Mouse (Mus musculus): Measurements from ENCODE around the gene Sv2c. TPM values are rescaled to one million over a fixed set of nuclear protein-coding genes. Genes with fewer than 3 reads are reported as not detected.
A peak's percentile ranks its signal among the peaks of the same experiment; 100 is the strongest.

Gene Sv2c
- total RNA-seq, 2 experiments from 2014 or later, result 0.18 to 0.32 TPM

DNA sequence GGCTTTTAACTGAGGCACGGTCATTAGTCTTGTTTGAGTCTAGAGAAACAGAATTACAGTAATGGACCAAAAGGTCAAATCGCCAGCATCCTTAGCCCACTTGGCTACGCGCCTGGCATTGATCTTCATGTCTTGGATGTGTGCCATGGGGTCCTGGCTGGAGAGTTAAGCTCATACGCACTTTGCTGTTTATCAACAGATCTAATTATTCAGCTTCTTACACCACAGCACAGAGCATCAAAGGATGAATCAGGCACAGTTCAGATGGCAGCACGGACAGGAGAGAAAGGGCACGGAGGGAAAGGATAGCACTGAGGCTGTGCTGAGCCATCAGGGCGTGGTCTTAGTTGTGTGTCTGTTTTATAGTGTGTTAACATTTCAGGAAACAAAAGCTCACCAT is 58.8 kb downstream of the Sv2c start:
- intact Hi-C loops (cut with DNase I), result no loop called here
- DNase-seq, result no peak

DNA sequence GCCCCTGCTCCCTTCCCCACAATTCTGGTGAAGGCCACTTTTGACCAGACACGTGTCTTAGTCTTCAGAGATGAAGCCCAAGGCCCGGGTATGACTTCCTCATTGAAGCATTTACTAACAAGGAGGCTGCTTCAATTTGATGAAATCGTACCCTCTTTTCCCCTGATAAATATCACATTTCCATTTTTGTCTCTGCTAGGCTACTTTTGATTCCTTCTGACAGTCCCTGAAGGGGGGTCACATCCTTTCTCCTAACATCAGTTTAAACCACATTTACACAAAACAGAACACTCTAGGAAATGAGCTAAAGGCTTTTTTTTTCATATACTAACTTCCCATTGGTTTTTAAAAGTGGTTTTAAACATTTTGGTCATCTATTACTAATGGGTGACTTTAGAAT is 79.6 kb downstream of the Sv2c start:
- DNase-seq, result no peak
- intact Hi-C loops (cut with DNase I), result no loop called here

DNA sequence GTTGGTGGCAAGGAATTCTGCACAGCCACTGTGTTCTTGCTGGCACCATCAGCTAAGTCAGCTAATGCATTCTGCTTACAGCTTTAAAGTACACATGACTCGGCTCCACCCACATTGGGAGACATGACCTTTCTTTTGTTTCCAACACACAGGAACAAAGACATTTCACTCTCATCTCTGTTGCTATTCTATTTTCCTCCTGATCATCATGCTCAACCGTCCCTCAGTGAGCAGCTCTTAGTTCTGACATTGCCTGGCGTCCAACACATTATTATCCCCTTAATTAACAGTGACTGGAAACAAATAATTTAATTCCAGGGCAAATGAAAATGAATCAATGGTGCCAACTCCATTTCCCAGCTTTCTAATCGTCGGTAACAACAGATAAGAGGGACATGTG is 87.0 kb downstream of the Sv2c start:
- intact Hi-C loops (cut with DNase I), result no loop called here
- no peak for DNase-seq

DNA sequence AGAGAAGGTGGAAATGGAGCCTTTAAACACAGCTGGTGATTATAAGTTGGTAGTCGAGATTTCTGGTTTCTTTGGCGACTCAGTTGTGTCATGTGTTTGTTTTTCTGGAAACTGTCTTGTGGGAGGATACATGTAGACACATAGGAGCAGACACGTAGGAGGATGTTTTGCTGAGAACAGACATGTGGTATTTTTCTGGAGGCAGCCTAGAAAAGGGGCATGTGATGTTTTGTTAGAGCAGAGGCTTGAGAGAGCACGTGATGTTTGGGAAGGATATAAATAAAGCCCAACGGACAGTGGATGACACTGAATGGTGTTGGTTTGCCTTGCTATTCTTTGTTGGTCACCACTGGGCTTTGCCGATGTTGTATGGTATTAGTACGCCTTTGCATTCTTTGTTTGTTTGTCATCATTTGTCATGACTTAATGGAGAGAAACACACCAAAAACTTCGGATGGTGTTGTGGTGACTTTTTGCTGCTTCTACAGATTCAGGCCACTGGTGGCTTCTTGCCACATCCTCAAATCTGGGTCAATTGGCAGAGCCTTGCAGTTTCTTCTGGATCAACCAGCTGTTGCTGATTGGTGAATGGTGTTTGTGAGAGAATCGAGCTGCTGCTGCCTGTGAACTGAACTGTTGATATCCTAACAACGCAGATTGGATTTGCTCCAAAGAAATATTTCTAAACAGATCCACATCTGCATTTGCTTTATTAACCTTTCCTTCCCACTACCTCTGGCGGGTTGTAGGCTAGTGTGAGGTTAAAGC is 91.9 kb downstream of the Sv2c start:
- DNase-seq, result no peak
- intact Hi-C loops (cut with DNase I), result no loop called here

DNA sequence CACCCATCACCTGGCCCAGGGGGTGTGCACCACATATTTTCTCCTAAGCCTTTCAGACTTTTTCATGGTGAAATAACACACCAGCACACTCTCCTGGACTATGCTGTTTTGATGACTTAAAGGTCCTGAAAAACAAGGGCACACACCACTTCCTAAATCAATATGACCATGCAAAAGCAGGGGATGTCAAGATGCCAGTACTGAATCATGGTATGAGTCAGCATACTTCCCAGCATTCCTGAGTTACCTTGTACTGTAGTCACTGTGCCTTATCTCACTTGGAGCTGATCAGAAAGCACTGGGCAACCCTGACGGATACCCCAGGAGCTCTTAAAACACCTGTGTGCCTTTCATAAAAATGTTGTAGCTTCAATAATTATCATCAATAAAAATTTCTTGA is 92.8 kb downstream of the Sv2c start:
- intact Hi-C loops (cut with DNase I), result no loop called here
- no peak for DNase-seq

DNA sequence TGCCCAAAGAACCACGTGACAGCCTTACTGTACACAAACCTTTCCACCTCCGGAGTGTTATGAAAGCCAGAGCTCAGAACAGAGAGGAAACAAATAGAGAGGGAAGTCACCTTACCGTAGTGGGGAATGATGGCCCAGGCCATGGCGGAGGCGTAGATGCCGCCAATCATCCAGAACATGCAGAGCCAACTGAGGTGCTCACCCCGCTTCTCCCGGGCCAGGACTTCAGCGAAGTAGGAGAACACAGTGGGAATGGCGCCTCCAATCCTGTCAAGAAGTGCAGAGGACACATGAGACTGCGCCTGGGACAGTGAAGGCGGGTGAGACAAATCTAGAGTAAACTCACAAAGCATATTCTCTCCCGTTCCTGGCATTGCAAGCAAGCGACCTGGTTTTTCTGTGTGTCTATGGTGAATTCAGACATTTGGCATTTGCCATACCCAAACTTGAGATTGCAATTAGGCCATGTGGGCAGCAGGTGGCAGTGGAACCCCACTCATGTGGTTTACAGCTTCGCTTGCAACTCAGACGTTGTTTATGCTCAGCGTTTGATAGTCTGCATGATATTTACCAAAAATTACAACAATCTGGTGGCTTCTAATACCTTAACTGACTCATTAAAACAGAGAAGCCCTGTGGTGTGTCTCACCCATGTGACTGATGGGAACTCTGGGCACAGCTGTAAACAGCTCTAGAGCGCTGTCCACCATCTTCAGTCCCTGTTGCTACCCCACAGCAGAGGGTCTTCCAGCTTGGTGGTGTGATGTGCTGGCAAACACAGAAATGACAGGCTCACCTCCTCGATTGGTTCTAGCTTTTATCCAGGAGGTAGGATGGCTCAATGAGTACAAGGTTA is 101.8 kb downstream of the Sv2c start:
- peak in 1 of 2 experiments; percentile 21 for DNase-seq
- intact Hi-C loops (cut with DNase I), result loop anchor here (5.0 kb wide), 1 partner anchor 357 kb away; the partner anchor contains the start of gene Poc5

DNA sequence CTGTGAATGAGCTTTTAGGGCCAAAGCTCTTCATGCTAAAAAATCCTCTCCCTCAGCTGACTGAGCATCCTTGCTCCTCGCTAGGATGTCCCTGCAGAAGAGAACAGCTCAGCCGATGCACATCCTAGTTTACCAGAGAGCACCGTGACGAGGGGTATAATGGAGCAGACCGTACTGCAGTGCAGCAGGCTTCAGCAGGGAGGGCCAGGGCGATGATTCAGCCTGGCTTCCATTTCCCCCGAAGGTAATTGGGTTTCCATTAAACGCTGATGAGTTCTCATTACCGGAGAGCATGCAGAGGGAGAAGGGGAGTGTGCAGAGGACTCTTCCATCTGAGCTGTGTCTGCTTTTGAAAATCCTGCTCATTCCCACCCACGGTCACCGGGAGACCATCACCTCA is 108.5 kb downstream of the Sv2c start:
- intact Hi-C loops (cut with DNase I), result no loop called here
- DNase-seq, result no peak

DNA sequence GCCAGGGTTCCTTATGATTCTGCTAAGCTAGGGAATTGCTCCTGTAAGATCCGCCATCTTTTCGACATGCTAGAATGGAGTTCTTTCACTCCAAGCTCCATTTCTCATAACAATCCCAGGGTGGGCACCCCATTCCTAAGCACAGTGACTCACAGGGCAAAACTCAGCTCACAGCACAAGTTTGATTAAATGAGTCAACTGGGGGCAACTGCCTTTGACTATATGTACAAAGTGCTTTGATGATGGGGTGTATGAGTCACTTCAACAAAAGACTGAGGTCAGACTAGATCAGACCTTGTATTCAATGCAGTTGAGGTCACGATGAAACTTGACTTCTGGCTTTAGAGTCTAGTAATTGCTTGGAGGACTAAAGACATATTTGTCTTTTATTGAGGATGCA is 116.9 kb downstream of the Sv2c start:
- DNase-seq, result no peak
- intact Hi-C loops (cut with DNase I), result no loop called here

DNA sequence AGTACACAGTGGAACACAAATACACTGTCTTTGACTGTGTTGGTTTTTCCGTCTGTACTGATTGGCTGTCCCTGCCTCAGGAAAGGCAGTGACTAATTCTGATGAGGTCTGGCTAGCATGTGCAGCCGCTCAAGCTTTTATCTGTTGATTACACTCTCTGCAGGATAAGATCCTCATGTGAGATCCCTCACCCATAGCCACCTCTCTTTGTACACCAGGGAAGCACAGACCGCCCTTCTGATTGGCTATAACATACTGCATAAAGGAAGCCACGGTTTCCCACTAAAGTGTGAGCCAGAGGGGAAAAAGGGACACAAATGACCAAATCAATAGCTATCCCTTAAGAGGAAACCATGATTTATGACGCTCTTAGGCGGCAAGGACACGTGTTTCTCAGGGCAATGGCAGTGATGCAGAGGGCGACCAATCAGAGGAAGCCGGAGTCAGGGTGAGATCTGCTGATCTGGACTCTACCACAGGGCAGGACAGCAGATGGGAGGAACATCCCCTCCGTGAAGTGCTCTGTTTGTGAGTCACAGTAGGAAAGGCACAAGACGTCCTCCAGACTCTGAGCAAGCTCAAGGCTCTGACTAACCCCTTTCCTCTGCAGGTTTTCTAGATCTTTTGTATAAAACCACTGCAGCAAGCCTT is 121.4 kb downstream of the Sv2c start:
- DNase-seq, result no peak
- intact Hi-C loops (cut with DNase I), result no loop called here

DNA sequence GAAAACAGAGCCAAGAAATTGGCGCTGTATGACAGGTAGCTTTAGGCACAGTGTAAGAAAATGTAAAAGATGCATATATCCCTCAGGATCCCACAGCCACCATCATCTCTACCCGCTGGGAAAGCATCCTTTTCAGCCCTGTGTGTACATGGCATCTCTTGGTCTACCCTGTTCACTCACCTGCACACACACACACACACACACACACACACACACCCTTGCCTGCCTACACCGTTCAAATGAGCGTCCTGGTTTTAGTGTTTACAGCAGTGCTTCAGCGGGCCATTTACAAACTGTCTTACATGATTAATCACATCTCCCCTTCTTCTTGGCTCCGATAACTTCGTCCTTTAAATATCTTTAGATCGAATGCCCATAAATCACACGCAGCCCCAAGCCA is 123.4 kb downstream of the Sv2c start:
- no peak for DNase-seq
- intact Hi-C loops (cut with DNase I), result no loop called here

DNA sequence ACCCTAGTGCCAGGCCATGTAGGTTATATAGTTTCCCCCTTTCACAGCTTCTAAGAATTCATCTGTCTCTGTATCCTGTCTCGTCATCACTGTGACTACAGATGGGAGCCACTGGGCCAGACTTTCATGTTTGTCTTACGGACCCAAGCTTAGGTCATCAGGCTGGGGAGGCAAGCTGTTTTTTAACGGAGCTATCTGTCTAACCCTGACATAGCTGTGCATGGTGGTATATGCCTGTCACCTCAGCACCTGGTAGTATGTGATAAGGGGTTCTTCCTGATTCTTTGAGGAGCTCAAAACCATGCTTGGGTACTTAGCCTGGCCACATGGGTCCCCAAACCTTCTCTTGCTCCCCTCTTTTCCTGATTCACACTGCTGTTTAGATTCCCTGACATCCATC is 124.2 kb downstream of the Sv2c start:
- DNase-seq, result no peak
- intact Hi-C loops (cut with DNase I), result no loop called here

DNA sequence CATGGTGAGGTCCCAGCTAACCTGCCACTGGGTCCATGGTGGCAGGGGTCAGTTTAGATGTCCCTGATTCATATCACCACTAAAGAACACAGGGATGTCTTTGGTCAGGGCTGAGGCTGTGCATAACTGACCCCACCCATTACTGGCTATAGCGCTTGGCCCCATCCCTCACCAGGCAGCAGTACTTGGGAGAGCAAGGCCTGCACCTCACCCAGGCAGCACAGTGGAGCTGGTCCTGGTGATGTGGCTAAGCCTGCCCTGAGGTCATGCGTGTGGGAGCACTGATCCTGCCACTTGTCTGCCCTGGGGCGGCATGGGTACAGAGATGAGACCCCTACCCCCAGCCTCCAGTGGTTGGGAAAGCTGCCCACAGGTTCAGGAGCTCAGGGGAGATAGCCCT is 128.8 kb downstream of the Sv2c start:
- DNase-seq, result no peak
- intact Hi-C loops (cut with DNase I), result no loop called here

DNA sequence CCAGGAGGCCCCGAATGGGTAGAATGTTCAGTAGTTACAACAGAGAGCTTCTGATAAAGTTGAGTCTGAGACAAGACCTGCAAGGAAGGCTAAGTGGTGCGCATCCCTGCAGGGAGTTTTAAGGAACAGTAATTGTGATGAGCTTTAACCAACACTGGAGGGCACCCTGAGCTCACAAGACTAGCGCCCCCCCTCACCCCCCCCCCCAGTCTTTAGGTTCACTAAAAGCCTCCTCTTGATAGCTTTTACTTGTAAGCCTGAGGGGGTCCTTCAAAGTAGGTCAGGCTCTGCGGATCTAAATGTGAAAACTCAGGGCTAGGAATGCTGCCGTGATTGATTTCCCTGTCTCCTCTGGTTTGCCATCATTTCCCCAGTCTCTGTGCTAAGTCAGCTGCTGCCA is 129.9 kb downstream of the Sv2c start:
- no peak for DNase-seq
- intact Hi-C loops (cut with DNase I), result no loop called here

DNA sequence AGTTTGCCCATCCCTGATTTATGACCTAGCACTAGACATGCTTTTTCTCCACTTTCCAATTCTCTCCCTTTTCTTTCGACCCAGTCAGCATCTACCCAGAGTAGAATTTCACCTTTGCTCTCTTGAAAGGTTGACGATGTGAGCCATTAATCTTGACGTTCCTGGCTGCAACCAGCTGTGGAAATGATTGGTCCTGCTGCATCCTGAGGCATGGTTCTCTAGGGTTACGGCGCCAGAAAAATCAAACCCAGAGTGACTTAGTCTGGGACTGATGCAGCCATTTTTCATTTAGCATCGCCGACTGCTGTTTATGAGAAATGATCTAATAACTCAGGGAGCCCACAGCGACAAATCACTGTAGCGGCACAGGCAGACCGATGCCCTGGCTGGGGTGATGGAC is 133.0 kb downstream of the Sv2c start:
- no peak for DNase-seq
- intact Hi-C loops (cut with DNase I), result no loop called here

DNA sequence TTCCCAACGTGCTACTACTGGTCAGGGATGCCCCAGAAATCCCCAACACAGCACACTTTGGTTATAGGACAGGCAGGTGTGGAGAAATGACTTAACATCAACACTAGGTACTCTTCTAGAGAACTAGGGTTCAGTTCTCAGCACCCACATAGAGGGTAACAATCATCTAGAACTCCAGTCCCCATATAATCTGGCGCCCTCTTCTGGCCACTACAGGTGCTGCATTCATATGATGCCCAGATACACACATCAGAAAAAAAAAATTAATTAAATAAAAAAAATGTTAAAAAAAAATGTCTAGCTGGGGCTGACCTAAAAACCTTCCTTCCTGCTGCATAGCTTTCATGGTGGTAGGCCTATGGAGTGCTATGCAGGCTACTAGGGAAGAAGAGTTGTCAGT is 135.1 kb downstream of the Sv2c start:
- DNase-seq, result no peak
- intact Hi-C loops (cut with DNase I), result no loop called here

DNA sequence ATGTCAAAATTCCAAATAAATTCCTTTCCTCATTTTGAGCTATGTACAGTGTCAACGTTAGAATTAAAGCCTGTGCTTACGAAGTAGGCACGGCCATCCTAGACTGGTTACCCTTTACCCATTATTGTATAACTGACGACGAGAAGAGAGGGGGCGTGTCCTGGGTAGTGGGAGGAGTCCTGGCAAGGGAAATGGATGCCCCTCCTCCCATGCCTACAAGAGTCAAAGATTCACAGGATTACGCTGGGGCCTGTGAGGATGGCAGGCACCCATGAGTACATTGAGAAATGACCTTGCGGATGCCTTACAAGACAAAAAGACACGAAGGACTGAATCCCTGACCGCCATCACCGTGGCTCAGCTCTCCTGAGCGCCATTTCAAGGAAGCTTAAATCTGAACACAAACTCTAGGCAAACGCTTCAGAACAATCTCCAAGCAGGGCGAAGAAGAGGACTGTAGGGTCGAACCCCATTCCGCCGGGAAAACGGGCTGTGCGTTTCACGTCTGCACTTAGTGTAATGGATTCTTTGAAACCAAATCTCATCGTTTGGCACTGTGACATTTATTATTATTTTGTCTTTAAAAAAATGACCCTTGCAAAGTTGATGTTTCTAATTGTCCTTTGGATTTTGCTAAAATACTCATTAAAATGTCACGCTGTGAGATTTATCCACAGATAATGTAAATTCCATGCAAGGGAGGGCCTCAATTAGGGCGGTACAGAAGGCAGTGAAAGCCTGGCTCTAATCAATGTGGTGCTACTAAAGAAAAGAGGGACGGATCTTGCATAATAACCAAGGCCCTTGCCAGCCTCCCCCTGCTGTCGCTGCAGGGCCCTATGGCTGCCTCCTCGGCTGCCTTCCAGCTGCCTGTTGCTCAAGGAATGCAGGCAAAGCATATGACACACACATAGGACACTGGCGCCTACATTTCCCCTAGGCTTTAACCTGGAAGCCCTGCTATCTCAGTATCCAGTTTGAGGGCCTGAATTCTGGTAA is 137.4 kb downstream of the Sv2c start:
- intact Hi-C loops (cut with DNase I), result no loop called here

DNA sequence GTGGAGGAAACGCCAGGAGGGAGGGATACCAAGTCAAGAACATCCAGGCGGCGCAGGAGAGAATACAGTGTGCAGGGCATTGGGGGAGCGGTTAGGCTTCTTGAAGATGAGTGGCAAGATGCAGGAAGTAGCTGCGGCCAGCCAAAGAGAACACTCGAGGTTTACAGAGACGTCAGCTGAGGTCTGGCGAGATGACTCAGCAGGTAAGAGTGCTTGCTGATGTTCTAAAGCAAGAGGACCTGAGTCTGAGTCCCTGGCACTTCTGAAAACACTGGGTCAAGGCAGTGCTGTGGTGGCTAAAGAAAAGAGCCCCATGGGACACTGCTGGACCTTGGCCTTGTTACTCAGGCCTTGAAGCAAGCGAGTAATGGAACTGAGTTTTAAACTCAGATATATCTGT is 144.2 kb downstream of the Sv2c start:
- DNase-seq, result no peak
- intact Hi-C loops (cut with DNase I), result no loop called here

More for the DNA sequence above, 137.4 kb downstream of the Sv2c start:
- no peak for DNase-seq

DNA sequence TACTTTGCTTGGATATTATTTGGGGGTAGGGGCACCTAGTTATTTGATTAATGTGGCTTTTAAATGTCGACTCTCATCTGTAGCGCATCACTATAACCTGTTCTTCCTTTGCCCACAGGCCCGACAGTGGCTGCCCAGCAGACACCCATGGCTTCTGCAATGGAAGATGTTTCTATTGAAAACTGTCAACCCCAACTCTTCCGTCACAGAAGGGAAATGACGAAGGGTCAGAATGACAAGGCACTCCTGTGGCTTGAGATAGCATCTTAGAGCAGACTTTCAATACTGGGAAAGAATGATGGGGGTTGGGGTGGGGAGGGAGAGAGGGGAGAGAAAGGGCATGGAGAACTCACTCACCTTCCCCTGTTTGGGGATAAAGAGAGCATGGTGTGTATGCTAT is 145.2 kb downstream of the Sv2c start:
- intact Hi-C loops (cut with DNase I), result no loop called here
- DNase-seq, result no peak

DNA sequence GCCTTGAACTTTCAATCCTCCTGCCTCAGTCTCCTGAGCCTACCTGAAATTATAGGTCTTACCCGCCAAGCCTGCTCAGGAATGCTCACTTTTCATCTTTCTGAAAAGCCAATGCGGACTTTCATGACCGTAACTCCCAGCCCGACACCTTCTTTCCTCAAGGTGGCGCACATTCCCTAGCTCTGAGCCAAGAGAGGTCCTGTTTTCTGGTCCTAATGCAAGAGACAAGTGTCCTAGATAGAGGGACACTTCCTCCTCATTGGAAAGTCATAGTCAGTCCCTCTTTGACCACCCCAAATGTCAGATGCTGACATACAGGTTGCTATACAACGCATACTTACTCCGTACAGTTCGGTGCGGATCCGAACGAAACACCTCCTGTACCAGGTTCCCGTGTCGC is 146.0 kb downstream of the Sv2c start:
- no peak for DNase-seq
- intact Hi-C loops (cut with DNase I), result no loop called here

DNA sequence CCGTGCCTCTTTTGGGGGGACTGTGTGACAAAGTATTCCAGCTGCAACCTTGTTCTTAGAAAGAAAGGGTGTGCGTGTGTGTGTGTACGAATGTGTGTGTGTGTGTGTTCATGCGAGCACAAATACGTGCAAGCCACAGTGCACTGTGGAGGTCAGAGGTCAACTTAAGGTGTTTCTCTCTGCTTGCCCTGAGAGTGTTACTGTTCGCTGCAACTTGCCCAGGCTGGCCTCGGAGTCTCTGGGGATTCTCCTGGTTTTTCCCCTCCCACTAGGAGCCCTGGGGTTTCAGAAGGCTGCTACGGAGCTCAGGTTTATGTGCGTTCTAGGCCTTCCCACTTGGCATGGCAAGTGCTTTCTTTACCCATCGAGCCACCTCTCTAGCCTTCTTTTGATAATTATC is 157.2 kb downstream of the Sv2c start:
- intact Hi-C loops (cut with DNase I), result no loop called here
- DNase-seq, result no peak

Data from gastrocnemius, postnatal 36 days (tissue).